Mouse (Mus musculus): ENCODE measurements around the gene Slc17a9. TPM values are rescaled to one million over a fixed set of nuclear protein-coding genes. Genes with fewer than 3 reads are reported as not detected.
"Not testable (repeated sequence)": the region's sequence is repeated elsewhere in the genome, so short reads cannot be mapped to it uniquely, and the experiment has no call there.

The Slc17a9 gene
- total RNA-seq, 2 experiments from 2014 or later = not detected

DNA sequence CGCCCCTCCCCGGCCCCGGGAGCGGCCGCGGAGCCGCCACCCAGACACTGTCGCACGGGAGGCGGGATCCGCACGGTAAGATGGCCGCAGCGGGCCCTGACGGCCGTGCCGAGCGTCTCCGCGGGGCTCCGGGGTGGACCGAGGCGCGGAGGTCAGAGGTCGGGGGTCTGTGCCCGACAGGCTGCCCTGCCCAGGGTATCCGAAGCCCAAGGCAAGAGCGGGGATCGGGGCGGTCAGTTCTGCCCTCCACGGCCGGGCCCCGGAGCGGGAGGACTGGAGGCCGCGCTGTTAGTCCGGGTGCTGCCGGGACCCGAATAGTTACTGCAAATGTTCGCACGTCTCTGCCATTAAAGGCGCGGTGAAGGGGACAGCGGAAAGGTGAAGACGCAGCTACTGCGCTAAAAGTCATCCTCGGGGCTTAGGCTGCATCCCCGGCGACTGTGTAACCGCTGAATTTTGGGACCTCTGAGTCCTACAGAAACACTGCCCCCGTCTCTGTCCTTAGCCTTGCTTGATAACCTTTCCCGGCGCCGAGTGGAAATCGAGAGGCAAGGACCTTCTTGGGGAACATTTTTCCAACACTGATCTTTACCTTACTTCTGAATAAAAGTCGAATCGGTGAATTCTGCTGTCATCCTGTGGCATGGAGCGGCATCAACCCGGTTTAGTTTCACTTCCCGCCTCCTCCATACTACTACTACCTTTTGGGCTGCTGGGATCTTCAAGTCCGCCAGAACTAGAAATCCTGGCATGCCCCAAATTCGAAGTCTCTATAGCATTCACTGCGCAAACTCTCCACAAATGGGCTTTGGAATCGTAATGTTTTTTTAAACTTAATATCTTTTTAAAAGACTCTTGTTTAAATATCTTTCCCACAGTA lies 14.5 kb upstream of the Slc17a9 start:
- no peak for DNase-seq (ENCODE audit: low spot score)

- no peak for DNase-seq (ENCODE audit: low spot score)
Observed at GRCm38 (mm10) chr2:180711527-180711926, 13.5 kb upstream of the Slc17a9 start.

GRCm38 (mm10) chr2:180712037-180712689 lies 12.9 kb upstream of the Slc17a9 start:
- no peak for DNase-seq (ENCODE audit: low spot score)

- DNase-seq (ENCODE audit: low spot score) = not testable (repeated sequence)
Observed at GRCm38 (mm10) chr2:180722748-180723147, 2.3 kb upstream of the Slc17a9 start.

GRCm38 (mm10) chr2:180723865-180724264 lies 1.2 kb upstream of the Slc17a9 start:
- DNase-seq (ENCODE audit: low spot score) = no peak

GRCm38 (mm10) chr2:180725414-180725778 lies 333 bp downstream of the Slc17a9 start:
- no peak for DNase-seq (ENCODE audit: low spot score)

DNA sequence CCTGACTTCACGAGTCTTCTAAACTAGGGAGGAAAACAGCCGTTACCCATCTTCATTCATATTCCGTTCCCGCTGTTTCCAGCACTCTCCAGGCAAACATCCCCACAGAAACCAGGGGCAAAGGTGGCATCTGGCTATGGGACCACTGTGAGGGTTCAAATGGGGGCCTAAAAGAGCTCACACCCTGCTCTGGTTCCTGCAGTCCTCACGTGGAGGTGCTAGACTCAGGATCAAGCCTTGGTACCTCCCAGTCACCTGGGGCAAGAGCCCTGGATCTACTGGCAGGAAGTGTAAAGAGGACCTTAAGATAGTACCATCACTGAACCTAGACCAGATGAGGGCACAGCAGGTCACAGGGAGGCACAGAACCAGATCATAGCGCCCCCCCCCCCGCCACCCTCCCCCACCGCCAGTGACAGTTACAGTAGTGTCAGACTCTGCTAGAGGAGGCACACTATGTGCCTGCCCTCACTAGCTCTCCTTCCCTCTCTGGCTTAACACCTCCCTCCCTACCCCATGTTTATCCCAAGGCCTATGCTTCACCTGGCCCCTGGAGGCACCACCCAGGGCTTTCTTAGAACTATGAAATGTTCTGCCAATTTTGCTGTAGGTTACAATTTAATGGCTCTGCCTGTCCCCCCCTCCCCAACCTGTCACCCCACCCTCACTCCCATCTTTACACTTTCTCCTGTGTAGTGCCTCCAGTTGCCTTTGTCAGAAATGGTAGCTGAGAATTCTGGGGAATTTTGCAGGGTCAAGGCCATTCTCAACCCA lies 980 bp downstream of the Slc17a9 start:
- DNase-seq (ENCODE audit: low spot score) = no peak

DNA sequence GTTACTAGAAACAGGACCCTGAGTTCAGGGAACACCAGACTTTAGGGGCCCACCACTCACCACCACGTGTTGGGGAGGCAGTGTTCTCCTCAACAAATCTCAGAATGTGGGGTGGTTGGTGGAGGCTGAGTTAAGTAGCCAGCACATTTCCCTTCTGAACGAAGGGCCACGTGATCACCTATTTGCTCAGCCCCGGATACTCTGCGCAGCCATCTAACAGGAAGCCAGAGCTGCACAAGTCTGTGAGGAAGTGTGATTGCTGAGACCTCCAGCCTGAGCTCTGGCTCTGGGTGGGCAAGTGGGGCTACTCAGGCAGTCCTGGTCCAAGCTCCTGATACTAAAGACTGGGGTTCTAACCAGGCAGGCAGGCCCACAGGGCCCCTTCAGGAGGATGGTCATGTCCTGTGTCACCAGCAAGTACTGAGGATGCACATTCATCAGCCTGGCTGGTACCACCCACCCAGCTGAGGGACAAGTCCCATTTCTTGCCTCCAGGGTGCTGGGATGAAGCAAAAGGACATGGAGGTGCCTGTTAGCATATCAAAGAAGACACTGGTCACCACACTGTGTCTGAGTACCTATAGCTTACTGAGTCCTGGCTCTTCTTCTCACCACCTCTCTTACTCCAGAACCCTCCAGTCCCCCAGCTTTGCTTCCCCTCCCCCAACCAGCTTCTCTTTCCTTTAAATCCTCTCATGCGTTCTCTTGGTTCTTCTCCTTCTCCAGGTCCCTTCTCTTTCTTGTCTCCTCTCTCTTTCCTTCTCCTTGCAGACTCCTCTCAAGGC lies 1.8 kb downstream of the Slc17a9 start:
- DNase-seq (ENCODE audit: low spot score) = no peak

DNA sequence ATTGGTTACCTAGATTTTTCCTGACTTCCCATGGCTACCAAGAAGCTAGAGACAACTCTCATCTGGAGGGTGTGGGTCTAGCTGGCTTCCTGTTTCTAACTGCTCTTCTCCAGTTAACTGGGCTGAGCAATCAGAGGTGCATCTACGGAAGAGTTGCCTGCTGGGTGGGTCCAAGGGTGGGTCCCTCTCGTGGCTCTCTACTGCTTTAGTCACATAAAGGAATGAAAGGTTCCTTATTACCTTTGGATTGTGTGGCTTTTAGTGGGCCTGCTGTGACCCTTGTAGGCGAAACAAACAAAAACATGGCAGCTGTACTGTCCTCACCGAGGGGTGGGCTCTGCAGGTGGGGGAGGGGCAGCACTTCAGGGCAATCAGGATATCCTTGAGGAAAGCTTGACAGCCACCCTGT lies 2.6 kb downstream of the Slc17a9 start:
- DNase-seq (ENCODE audit: low spot score) = no peak

DNA sequence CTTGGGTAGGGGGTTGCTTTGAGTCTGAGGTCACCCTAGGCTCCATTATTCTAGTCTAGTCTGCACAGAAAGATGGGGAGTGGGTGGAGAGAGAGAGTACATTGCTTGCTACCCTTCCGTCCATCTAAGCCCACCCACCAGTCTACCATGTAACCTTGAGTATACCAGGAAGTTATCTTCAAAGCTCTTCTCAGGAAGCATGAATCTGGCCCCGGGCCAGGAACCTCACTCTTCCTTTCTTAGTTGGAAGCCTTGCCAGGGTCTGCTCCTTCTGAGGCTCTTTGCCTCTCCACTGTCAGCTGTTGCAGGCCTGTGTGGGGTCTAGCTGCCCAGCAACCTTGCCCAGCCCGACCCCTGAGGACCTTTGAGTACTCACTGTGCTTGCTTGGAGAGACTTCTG lies 6.0 kb downstream of the Slc17a9 start:
- no peak for DNase-seq (ENCODE audit: low spot score)

GRCm38 (mm10) chr2:180731984-180732383 lies 6.9 kb downstream of the Slc17a9 start:
- no peak for DNase-seq (ENCODE audit: low spot score)

- DNase-seq (ENCODE audit: low spot score) = no peak
Observed at GRCm38 (mm10) chr2:180735232-180735631, 10.2 kb downstream of the Slc17a9 start.

GRCm38 (mm10) chr2:180737984-180738383 lies 12.9 kb downstream of the Slc17a9 start:
- no peak for DNase-seq (ENCODE audit: low spot score)

- DNase-seq (ENCODE audit: low spot score) = no peak
Observed at GRCm38 (mm10) chr2:180740349-180740748, 15.3 kb downstream of the Slc17a9 start.

DNA sequence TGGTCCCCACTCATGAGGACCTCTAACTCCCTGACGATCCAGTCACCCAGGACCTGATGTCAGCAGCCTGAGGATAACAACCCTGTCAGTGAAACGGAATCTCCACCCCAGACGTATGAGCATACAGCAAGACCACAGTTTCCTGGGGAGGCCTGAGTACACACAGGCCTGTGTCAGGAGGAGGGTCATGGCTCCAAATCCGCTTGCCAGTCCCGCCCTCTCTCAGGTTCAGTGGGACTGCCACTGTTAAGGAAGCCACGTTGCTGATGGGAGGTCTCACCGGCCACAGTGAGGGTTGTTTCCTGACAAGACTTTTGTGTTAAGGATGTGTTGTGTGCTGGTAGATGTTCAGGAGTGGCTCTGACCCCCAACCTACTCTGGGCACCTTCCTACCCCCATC lies 16.4 kb downstream of the Slc17a9 start:
- no peak for DNase-seq (ENCODE audit: low spot score)

DNA sequence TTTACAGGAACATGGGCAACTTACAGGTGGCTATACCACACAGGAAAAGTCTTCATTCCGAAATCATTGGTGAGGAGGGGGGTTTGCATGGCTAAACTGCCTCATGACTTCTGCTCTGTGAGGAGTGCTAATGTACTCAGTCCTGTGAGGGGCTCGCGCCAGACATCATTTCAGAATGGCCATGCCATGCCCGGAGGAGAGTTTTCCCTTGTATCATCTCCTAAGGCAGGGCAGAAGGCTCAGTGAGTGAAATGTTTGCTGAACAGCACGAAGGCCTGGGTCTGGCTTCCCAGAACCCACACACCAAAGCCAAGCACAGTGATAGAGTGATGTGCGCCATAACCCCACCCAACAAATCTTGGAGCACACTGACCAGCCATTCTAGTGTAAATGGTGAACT lies 17.8 kb downstream of the Slc17a9 start:
- DNase-seq (ENCODE audit: low spot score) = no peak

GRCm38 (mm10) chr2:180743321-180743720 lies 18.3 kb downstream of the Slc17a9 start:
- no peak for DNase-seq (ENCODE audit: low spot score)

- peak; percentile 85 for DNase-seq (ENCODE audit: low spot score)
Observed at GRCm38 (mm10) chr2:180745248-180745927, 20.3 kb downstream of the Slc17a9 start.

- DNase-seq (ENCODE audit: low spot score) = no peak
Observed at GRCm38 (mm10) chr2:180746569-180747192, 21.6 kb downstream of the Slc17a9 start.

DNA sequence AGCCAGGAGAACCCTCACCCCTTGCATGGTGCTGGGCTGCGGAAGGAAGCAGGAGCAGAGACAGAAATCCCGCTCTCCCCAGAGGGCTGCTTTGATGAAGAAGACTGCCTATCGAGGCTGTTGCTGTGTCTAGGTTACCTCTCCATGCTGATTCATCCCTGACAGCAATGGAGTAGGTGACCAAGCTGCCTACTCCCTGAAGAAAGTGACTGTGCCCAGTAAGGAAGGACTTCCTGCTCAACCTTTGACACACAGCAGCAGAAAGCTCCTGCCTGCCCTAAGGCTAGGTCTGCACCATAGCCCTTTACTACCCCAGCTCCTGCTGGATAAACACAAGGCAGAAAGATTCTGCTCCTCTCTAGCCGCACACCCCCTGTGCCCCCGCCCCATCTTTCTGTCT lies 23.8 kb downstream of the Slc17a9 start:
- DNase-seq (ENCODE audit: low spot score) = no peak

Data from gastrocnemius, adult 18-20 months (tissue).